Mouse (Mus musculus) erythroid progenitor cell, adult 5-6 weeks (primary cell): ENCODE results near the gene Rpl10-ps3. TPM values are rescaled to one million over a fixed set of nuclear protein-coding genes. Genes with fewer than 3 reads are reported as not detected.

Experiments used
- ATAC-seq: replicated peaks from 2 replicates; pipeline ENCODE4 v1.8.0; 2016; ENCODE audit warnings: moderate number of reproducible peaks, mild to moderate bottlenecking, moderate TSS enrichment, inconsistent platforms; ENCODE audit not compliant: poor library complexity, low FRiP score, severe bottlenecking
- total RNA-seq, 2 experiments: library from RNA; stranded (forward) in 1 of 2; stranded (reverse) in 1 of 2; fragments of 150-400 nt in 1 of 2; fragments of 186-747, 209-891 nt in 1 of 2; gene quantifications; 2 replicates each; pipeline versions ENCODE4 v1.2.3 to v1.2.4; 2015 to 2017; ENCODE audit warnings: low replicate concordance in 2 of 2

The Rpl10-ps3 gene
- total RNA-seq, 2 experiments from 2014 or later = 23.1 to 373 TPM

DNA sequence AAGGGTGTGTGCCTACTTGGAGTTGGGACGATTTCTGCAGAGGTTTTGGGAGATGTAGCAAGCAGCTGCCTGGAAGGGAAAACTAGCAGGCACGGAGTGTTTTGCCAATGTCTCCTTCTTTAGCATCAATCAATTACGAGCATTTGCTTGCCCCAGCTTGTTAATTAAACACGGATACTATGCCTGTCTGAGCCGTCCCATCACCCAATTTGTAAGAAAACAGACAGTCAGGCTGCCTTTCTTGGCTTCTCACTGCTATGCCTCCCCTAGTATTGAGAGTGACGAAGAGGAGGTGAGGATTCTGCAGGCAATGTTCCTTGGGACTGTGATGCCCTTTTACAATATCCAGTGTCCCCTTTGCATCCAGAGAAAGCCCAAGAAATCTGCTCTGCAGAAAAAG is 27.5 kb downstream of the Rpl10-ps3 start:
- ATAC-seq = no peak

DNA sequence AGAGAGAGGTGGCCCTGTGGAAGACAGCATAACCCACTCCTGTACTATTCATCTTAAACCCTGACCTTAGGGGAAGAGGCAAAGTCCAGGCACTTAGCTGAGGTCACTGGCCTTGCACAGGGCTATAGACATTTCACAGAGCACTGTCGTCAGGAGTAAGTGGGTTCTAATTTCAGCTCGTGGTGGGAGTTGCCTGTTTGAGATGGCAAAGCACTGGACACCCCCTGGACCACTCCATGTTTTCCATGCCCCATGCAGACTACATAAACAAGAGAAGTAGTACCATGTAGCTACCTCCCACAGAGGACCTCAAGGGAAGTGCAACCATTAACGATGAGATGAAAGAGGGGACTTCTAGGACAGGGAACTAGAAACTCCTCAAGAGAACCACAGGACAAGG is 29.1 kb downstream of the Rpl10-ps3 start:
- no peak for ATAC-seq

DNA sequence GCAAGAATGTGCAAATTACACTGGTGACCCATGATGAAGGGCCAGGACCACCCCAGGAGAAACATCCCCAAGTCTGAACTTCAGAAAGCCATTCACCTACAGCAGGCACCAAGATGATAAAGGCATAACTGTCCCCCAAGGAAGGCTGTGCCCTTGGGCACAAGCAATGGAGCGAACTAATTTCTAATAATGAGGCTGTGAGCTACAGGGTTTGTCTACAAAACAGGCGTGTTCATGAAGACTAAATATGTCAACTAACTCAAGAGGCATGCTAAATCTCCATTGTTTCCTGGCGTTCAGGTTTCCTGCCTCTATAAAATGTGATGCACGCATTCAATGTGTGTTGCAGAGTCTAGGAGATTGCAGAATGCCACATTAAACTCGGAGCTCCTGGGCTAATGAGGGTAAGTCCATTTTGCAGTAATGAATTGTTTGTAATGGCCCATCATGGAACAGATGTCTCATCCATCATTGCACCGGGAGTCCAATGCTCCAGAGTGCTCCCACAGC is 33.7 kb downstream of the Rpl10-ps3 start:
- no peak for ATAC-seq

DNA sequence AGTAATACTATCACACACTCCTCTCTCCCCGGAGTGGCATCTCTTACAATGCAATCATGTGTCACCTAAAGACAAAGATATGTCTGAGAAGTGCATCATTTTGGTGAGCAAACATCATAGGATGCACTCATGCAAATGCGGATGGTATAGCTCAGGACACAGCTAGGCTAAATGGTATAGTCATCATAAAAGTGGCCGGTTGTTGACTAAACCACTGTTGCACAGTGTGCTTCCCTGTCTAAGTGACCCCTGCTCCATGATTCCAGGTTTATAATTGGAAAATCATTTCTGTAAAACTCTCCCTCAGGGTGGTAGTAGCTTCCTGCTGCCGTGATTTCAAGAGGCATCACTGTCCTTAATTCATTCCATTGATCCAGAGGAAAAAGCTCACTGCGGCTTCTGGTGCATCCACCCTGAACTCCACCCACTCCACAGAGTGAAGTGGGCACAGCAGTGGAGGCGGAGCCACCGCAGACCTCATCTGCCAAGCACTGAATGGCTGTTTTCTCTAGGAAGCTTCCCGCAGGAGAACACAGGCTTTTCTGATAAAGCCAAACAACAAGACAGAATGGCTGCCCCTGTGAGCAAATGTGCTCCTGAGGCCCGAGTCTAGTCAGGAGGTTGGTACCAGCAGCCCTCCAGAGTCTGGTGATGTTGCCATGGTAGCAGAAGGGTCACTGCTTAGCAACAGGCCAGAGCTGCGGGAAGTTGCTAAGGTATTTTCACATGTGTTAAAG is 38.9 kb downstream of the Rpl10-ps3 start:
- ATAC-seq = no peak

DNA sequence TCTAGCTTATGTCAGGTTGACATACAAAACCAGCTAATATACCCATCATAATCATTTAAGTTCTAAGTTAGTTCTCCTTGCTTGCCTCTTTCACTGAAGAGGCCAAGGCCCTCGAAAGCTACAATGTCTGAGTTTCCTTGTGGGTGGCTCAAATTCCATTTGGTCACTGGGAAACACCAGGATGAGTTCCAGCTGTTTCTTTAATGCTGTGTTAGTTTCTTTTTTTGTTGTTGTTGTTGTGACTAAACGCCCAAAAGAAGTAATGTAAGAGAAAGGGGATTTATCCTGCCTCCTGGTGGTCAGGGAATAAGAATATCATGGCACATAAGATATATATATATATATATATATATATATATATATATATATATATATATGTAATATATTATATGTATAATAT is 39.7 kb downstream of the Rpl10-ps3 start:
- no peak for ATAC-seq

DNA sequence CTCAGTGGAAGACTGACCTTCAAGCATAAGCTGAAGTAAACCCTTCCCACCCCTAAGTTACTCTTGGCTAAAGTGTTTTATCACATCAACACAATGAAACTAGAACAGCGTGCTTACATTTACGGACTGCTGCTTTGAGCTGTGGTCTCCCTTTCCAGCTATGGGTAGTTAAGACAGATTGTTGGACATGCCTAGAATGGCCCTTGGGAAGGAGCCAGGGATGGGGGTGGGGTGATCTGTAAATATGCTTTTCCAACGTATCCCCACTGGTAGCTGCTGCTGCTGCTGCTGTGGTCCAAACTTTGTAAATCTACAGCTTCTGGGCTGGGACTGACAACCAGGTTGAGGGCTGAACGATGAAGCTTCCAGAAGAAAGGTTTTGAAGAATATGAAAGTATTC is 40.8 kb downstream of the Rpl10-ps3 start:
- ATAC-seq = no peak

DNA sequence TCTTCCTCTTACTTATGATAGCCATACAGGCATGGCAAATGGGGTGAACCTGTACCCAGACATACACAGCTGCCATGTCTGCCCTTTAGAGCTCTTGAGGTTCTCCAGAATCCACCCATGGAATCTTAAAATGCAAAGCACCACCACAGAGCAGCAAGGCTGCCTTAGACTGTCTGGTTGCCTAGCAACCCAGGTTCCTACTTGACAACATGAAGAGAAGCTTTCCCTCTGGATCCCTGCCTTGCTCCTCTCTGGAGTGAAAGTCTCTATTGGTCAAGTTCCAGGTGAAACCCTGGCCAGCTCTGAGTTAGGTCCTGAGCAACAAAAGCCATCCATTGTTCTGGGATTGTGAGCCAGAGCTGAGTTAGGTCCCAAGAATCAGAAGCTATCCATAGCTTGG is 43.0 kb downstream of the Rpl10-ps3 start:
- ATAC-seq = no peak

DNA sequence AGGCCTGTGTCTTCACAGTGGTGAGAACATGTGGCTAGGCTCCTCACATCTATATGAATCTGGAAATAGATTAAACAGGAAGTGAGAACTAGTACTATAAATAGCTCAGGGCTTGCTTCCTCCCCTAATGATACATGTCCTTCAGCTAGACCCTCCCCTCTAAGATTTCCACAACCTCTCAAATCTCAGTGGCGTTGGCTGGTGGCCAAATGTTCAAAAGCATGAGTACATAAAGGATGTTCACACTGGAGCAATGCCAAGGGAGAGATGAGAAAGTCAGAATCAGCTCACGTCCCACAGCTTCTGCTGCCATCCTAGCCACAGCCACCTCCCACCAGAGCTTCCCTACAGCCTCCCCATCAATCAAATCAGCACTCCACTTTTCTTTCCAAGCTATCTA is 46.4 kb downstream of the Rpl10-ps3 start:
- no peak for ATAC-seq

Other genes with a start within 250 kb of the Rpl10-ps3 start
- gene Plet1, start 149.6 kb upstream of the Rpl10-ps3 start, total RNA-seq (2015; ENCODE audit: low replicate concordance) = not detected in 2 replicates
- gene Plet1, start 149.6 kb upstream of the Rpl10-ps3 start, total RNA-seq (2017; ENCODE audit: low replicate concordance) = not detected in 2 replicates
- 37.3 and 40.0 TPM in 2 replicates for gene Pts, start 183.8 kb upstream of the Rpl10-ps3 start, total RNA-seq (2015; ENCODE audit: low replicate concordance)
- gene Pts, start 183.8 kb upstream of the Rpl10-ps3 start, total RNA-seq (2017; ENCODE audit: low replicate concordance) = 3.7 and 17.7 TPM in 2 replicates
- gene Il18, start 209.9 kb upstream of the Rpl10-ps3 start, total RNA-seq (2015; ENCODE audit: low replicate concordance) = 10.8 and 13.8 TPM in 2 replicates
- gene Il18, start 209.9 kb upstream of the Rpl10-ps3 start, total RNA-seq (2017; ENCODE audit: low replicate concordance) = 1.1 and 11.3 TPM in 2 replicates
- not detected in 2 replicates for gene Bco2, start 210.2 kb upstream of the Rpl10-ps3 start, total RNA-seq (2015; ENCODE audit: low replicate concordance)
- not detected in 2 replicates for gene Bco2, start 210.2 kb upstream of the Rpl10-ps3 start, total RNA-seq (2017; ENCODE audit: low replicate concordance)
- gene Tex12, start 216.4 kb upstream of the Rpl10-ps3 start, total RNA-seq (2015; ENCODE audit: low replicate concordance) = not detected in 2 replicates
- not detected in 2 replicates for gene Tex12, start 216.4 kb upstream of the Rpl10-ps3 start, total RNA-seq (2017; ENCODE audit: low replicate concordance)